Mouse (Mus musculus): ENCODE measurements around the gene Tram2. TPM values are rescaled to one million over a fixed set of nuclear protein-coding genes. Genes with fewer than 3 reads are reported as not detected.
A peak's percentile ranks its signal among the peaks of the same experiment; 100 is the strongest.

Tram2 gene
- 10 to 100 TPM; 12.1 to 15.3 TPM for total RNA-seq (2021)

- peak; percentile 97 for DNase-seq
- intact Hi-C loops (cut with DNase I): loop anchor here (2.0 to 5.0 kb wide), 3 partner anchors 82 to 142 kb away; partner anchors contain the start of gene Efhc1
Observed at GRCm38 (mm10) chr1:21079217-21079773, at the start of gene Tram2. TSS of gene Tram2 (minus strand) at chr1:21079229.

GRCm38 (mm10) chr1:21124713-21125336, 45.8 kb upstream of the Tram2 start:
- DNase-seq: no peak
- intact Hi-C loops (cut with DNase I): no loop called here

- no peak for DNase-seq
- intact Hi-C loops (cut with DNase I): loop anchor here (5.0 kb wide), 1 partner anchor 101 kb away; no protein-coding TSS in a partner anchor
Observed at GRCm38 (mm10) chr1:21103784-21104183, 24.8 kb upstream of the Tram2 start.

GRCm38 (mm10) chr1:21101221-21102006, 22.4 kb upstream of the Tram2 start:
- intact Hi-C loops (cut with DNase I): loop anchor here (1.0 to 5.0 kb wide), 3 partner anchors 59 to 162 kb away; no protein-coding TSS in a partner anchor
- peak; percentile 86 to 88 for DNase-seq

GRCm38 (mm10) chr1:21100726-21101125, 21.7 kb upstream of the Tram2 start:
- DNase-seq: no peak
- intact Hi-C loops (cut with DNase I): loop anchor here (1.0 to 5.0 kb wide), 3 partner anchors 60 to 161 kb away; no protein-coding TSS in a partner anchor

DNA sequence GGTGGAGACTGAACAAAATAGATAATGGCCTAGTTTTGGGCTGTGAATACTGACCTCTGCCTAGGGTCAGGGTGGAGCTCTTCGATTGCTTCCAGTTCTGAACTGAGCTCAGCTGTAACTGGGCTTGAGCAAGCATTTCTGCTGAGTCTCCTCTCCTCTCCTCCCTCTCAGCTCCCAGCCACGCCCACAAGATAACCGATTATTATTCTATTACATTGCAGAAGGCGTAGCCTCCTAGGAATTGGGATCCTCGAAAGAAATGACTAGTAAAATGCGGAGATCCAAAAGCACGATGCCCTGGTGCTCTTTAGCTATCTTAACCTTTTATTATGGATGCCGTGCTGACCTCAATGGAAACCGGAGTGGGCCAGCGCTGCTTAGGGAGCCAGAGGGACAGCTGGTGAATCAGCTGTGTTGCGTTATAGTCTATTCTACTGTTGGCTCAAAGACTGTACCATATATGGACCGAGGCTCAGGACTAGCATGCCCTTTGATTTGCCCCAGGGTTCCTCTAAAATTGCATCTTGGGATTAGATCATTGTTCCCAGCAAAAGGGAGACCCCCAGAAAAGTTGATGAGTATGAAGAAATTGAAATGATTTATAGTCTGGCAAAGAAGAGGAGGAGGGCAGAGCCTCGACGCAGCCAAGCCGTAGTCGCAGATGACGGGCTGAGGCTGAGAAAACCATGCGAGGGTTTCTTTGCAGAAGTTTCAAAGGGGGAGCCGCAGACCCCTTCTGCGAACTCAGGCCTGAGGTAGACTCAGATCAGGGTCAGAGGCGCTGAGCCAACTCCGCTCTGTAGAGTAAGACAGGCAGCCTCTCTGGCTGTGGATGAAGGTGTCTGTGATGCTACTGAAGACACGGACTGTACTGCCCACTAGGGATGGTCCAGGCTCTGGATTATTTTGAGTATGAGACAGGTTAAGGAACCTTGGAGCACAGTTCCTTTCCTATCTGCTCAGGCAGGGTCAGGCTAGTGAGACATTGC, 18.3 kb upstream of the Tram2 start:
- intact Hi-C loops (cut with DNase I): no loop called here
- peak; percentile 41 to 42 for DNase-seq

- peak in 1 of 2 experiments; percentile 9 for DNase-seq
- intact Hi-C loops (cut with DNase I): loop anchor here (5.0 kb wide), 1 partner anchor 63 kb away; no protein-coding TSS in a partner anchor
Observed at GRCm38 (mm10) chr1:21094644-21095215, 15.7 kb upstream of the Tram2 start.

- intact Hi-C loops (cut with DNase I): loop anchor here (5.0 kb wide), 1 partner anchor 68 kb away; no protein-coding TSS in a partner anchor
- peak in 1 of 2 experiments; percentile 43 for DNase-seq
Observed at GRCm38 (mm10) chr1:21089661-21090117, 10.7 kb upstream of the Tram2 start.

GRCm38 (mm10) chr1:21086291-21086690, 7.3 kb upstream of the Tram2 start:
- DNase-seq: no peak
- intact Hi-C loops (cut with DNase I): no loop called here

GRCm38 (mm10) chr1:21084661-21085060, 5.6 kb upstream of the Tram2 start:
- DNase-seq: no peak
- intact Hi-C loops (cut with DNase I): no loop called here

- DNase-seq: no peak
- intact Hi-C loops (cut with DNase I): no loop called here
Observed at GRCm38 (mm10) chr1:21080362-21080761, 1.3 kb upstream of the Tram2 start.

- intact Hi-C loops (cut with DNase I): loop anchor here (2.0 to 5.0 kb wide), 3 partner anchors 81 to 142 kb away; partner anchors contain the start of gene Efhc1
- DNase-seq: peak; percentile 42 to 55
Observed at GRCm38 (mm10) chr1:21078481-21079214, 381 bp downstream of the Tram2 start.

DNA sequence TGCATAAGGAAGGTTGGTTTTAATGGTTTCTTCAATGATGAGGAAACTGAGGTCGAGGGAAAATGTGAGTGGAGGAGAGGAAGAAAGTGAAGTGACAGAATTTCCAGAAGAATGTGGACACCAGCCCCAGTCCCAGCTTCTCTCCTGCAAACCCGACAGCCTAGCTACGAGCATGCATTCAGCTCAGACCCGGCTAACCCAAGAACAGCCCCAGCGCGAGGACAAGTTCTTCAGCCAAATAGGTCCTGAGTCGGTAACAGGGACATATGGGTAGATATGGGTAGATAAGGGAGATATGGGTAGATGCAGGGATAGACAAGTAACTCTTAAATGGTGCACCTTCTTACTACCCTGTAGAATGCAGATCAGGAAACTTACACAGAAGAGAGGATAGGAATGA, 1.4 kb downstream of the Tram2 start:
- no peak for DNase-seq
- intact Hi-C loops (cut with DNase I): loop anchor here (2.0 to 5.0 kb wide), 3 partner anchors 80 to 141 kb away; partner anchors contain the start of gene Efhc1

- no peak for DNase-seq
- intact Hi-C loops (cut with DNase I): loop anchor here (5.0 kb wide), 2 partner anchors 80 to 125 kb away; partner anchors contain the start of gene Efhc1
Observed at GRCm38 (mm10) chr1:21077191-21077590, 1.8 kb downstream of the Tram2 start.

GRCm38 (mm10) chr1:21075986-21076495, 3.0 kb downstream of the Tram2 start:
- DNase-seq: no peak
- intact Hi-C loops (cut with DNase I): loop anchor here (5.0 kb wide), 2 partner anchors 79 to 124 kb away; partner anchors contain the start of gene Efhc1

- peak; percentile 49 to 61 for DNase-seq
Observed at GRCm38 (mm10) chr1:21074231-21074630, 4.8 kb downstream of the Tram2 start.

DNA sequence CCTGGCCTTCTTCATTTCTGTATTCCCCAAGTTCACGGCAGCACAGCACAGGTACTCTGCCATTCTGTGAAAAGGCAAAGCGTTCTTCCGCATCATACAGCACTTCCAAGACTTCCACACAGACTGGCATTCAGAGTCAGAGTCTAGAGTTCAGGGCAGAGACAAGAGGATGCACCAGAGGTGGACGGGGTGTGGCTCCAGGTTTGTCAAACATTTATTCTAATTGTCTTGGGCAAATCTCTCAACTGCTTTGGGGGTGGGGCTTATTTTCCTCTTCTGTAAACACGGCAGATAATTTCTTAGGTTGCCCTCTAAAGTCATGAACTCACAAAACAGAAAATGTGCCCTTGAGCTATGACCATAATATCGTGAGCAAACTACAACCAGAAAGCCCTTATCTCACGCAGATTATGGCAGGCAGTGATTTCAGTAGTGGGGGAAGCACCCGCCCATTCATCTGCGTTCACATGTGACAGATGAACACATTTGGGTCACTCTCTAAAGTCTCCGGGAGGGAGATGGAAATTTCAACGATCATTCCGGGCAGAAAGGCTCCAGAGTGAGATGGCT, 6.1 kb downstream of the Tram2 start:
- intact Hi-C loops (cut with DNase I): no loop called here
- no peak for DNase-seq

More at GRCm38 (mm10) chr1:21074231-21074630, 4.8 kb downstream of the Tram2 start:
- intact Hi-C loops (cut with DNase I): no loop called here

DNA sequence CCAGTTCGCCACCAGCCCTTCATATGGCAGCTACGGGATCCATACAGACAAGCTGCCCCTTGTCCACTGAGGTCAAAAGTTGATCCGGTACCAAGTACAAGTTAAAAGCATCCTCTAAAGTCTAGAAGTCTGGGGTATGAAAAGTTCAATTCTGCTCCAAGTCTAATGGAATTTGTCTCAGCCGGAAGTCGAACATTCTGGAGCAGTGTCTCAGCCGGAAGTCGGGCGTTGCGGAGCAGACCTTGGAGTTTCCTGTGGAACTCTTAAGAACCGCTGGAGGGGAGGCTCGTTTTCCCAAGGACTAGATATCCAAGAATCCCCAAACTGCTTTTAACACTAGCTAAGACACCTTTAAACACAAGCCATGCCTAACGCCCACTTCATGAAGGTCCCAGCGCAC, 8.4 kb downstream of the Tram2 start:
- intact Hi-C loops (cut with DNase I): no loop called here
- DNase-seq: no peak
